Mouse (Mus musculus) heart, adult 2 months (tissue): ENCODE results near the gene Ctdnep1. TPM values are rescaled to one million over a fixed set of nuclear protein-coding genes. Genes with fewer than 3 reads are reported as not detected.

Experiments used
- DNase-seq, 2 experiments: peaks; one replicate each; pipeline ENCODE4 v3.0.0; 2021
- H3K27ac ChIP-seq: fragments of 200-600 bp; 2 replicates; pipeline ENCODE4 v1.8.1; 2022
- H3K27me3 ChIP-seq: fragments of 200-500 bp; 2 replicates; pipeline ENCODE4 v1.6.1; 2012; ENCODE audit warnings: mild to moderate bottlenecking, low read length, inconsistent platforms, mixed read lengths; ENCODE audit not compliant: control insufficient read depth, insufficient read depth
- H3K36me3 ChIP-seq: fragments of 200-500 bp; 2 replicates; pipeline ENCODE4 v1.6.1; 2012; ENCODE audit warnings: low read length, inconsistent platforms; ENCODE audit not compliant: control insufficient read depth, insufficient read depth
- H3K4me1 ChIP-seq: fragments of 200-500 bp; 2 replicates; pipeline ENCODE4 v1.6.1; 2011; ENCODE audit warnings: low read length; ENCODE audit not compliant: control insufficient read depth, insufficient read depth
- H3K4me3 ChIP-seq: fragments of 200-600 bp; 2 replicates; pipeline ENCODE4 v1.8.1; 2022
- H3K79me2 ChIP-seq: fragments of 200-500 bp; replicated peaks from 2 replicates; pipeline ENCODE4 v1.6.1; 2012; ENCODE audit warnings: mild to moderate bottlenecking, inconsistent platforms, low read length, moderate library complexity, mixed read lengths; ENCODE audit not compliant: control insufficient read depth, insufficient read depth
- H3K9ac ChIP-seq: fragments of 200-500 bp; 2 replicates; pipeline ENCODE4 v1.6.1; 2012; ENCODE audit warnings: low read depth, mild to moderate bottlenecking, control low read depth, inconsistent platforms, low read length, mixed read lengths
- CTCF ChIP-seq: fragments of 200-600 bp; IDR thresholded peaks from 2 replicates; pipeline ENCODE4 v1.8.1; 2022; ENCODE audit warnings: antibody characterized with exemption, mild to moderate bottlenecking, moderate library complexity
- EP300 ChIP-seq: fragments of 200-500 bp; IDR thresholded peaks from 2 replicates; pipeline ENCODE4 v1.6.1; 2011; ENCODE audit warnings: low read depth, low read length, control low read depth; ENCODE audit not compliant: insufficient read depth
- POLR2A ChIP-seq: fragments of 200-500 bp; IDR thresholded peaks from 2 replicates; pipeline ENCODE4 v1.6.1; 2011; ENCODE audit warnings: mild to moderate bottlenecking, low read depth, low read length, control low read depth; ENCODE audit not compliant: insufficient read depth
- WGBS: fragments of 180-500 bp; shearing (Covaris S2); methylation state at CpG from one replicate; pipeline ENCODE4 v1.1.7; 2018; 5-methylcytosine and 5-hydroxymethylcytosine counted together
- intact Hi-C: fragments of 180-260 bp; cut with DNase I; formaldehyde crosslinking; loops from one replicate; pipeline ENCODE4 v1.15.1; 2025
- long read RNA-seq: library from polyadenylated mRNA; stranded (forward); transcript quantifications from one replicate; pipeline ENCODE4 v2.0.0, GENCODE M21; 2021
- polyA plus RNA-seq: library from polyadenylated mRNA; depleted of rRNA; stranded (reverse); fragments of >200 nt; gene quantifications from 2 replicates; pipeline ENCODE4 v1.2.3, GENCODE M21; 2012; rRNA removed
- total RNA-seq, 2 experiments: library from RNA; stranded (reverse); gene quantifications; 2 replicates each; pipeline ENCODE4 v1.2.3; 2021

Gene Ctdnep1
- total RNA-seq = 100 to 1,000 TPM; 143 to 144 TPM
- polyA plus RNA-seq = 138 and 190 TPM in 2 replicates
- long read RNA-seq, transcript Ctdnep1-201 (8 exons, 1,627 nt) = major isoform, 9 of 22 reads
- long read RNA-seq, partial matches to known transcripts = 2 of 22 reads
- long read RNA-seq, other reads (novel, unspliced or antisense) = 11 of 22 reads

DNA sequence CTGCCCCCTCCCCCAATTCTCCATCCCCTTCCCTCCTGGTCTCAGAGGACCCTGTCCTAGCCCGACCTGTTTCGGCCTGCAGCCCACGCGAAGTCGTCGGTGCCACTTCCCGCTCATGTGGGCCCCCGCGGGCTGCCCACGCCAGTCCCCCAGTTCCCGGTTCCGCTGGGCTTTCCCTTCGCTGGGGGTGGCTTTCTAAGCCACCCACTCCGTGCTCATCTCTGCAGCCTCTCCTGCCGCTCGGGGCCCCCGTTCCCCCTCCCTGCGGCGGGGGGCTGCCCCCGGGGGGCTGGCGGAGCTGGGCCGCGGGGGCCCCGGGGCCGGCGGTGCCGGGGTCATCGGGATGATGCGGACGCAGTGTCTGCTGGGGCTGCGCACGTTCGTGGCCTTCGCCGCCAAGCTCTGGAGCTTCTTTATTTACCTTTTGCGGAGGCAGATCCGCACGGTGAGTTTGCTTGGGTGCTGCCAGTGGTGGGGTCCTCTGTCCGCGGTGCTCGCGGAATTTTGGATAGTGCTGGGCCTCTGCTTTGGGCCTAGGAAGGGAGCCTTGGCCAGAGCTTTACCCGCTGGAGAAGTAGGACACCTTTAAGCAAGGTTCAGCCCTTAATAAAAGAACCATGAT lies at the start of gene Ctdnep1:
Gene Ctdnep1, plus strand, starts transcription at position 16 of the 622 bp plus-strand sequence.
- H3K79me2 ChIP-seq = 0 out of 2 replicates have a peak, but pooled peaks cover 1% of the 10 kb centered on the region
- peaks cover 3% of the 10 kb centered on the region for H3K36me3 ChIP-seq
- H3K4me3 ChIP-seq = peak within 1 kb of the TSS; percentile 85
- H3K27me3 ChIP-seq = no peaks in the 10 kb centered on the region
- H3K27ac ChIP-seq = peak within 1 kb of the TSS; percentile 90
- intact Hi-C loops = loop anchor here (2.0 kb wide), 1 partner anchor 14 kb away; the partner anchor contains the start of gene Phf23
- no peak for DNase-seq
- H3K4me1 ChIP-seq = peaks cover 5% of the 10 kb centered on the region
- H3K9ac ChIP-seq = peak within 1 kb of the TSS; percentile 91
- under 1% methylated on average over 41 of the region's 43 CpGs for WGBS
- TF ChIP-seq CTCF = no peak
- no peak for TF ChIP-seq POLR2A

DNA sequence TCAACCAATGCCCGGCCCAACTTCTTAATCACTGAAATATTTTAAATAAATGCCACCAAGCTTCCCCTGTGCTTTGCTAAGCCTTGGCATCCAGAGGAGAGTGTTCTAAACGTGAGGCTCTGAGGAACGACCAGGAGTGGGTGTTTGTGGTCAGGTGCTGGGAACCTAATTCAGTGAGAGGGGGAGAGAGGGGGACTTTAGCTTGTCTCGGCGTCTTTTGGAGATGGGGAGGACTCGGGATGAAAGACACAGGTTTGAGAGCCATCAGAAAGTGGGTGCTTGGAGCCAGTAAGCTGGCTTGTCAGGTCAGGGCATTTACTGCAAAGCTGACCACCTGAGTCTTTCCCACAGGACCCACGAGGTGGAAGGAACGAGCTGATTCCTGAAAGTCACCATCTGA lies 49.2 kb upstream of the Ctdnep1 start:
- H3K4me1 ChIP-seq = peaks cover 5% of the 10 kb centered on the region
- H3K79me2 ChIP-seq = no peaks in the 10 kb centered on the region
- no peaks in the 10 kb centered on the region for H3K36me3 ChIP-seq
- DNase-seq = no peak
- H3K4me3 ChIP-seq = no peak overlapping the region
- no peak overlapping the region for H3K9ac ChIP-seq
- 65% methylated on average over 8 of the region's 8 CpGs for whole genome bisulfite sequencing
- no peaks in the 10 kb centered on the region for H3K27me3 ChIP-seq
- no peak for TF ChIP-seq CTCF
- no peak for TF ChIP-seq POLR2A
- TF ChIP-seq EP300 = no peak
- H3K27ac ChIP-seq = no peak overlapping the region
- intact Hi-C loops = loop anchor here (5.0 kb wide), 1 partner anchor 271 kb away; no protein-coding TSS in a partner anchor

DNA sequence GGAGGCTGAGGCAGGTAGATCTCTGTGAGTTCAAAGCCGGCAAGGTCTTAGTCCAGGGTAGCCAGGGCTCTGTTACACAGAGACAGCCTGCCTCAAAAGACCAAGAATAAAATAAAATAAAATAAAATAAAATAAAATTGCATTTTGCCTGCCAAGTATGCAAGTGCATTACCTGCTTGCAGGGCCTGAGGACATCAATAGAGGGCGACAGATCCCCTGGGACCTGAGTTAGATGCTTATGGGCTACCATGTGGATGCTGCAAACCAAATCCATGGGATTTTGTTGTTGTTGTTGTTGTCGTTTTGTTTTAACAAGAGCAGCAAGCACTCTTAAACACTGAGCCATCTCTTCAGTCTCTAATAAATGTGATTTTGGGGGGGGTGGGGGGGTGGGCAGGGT lies 48.7 kb upstream of the Ctdnep1 start:
- WGBS = 48% methylated on average over 3 of the region's 3 CpGs
- Histone ChIP-seq H3K4me1 (peaks cover 7% of the 10 kb centered on the region), H3K9ac (no peak overlapping the region), H3K4me3 (no peak overlapping the region), H3K79me2 (no peaks in the 10 kb centered on the region), H3K27ac (no peak overlapping the region), H3K27me3 (no peaks in the 10 kb centered on the region), H3K36me3 (no peaks in the 10 kb centered on the region)
- intact Hi-C loops = loop anchor here (5.0 kb wide), 1 partner anchor 270 kb away; no protein-coding TSS in a partner anchor
- TF ChIP-seq CTCF (peak; percentile 54), EP300 (no peak)
- no peak for DNase-seq

- no peak for DNase-seq
- intact Hi-C loops = loop anchor here (5.0 kb wide), 1 partner anchor 269 kb away; no protein-coding TSS in a partner anchor
- Histone ChIP-seq H3K4me1 (peaks cover 11% of the 10 kb centered on the region), H3K79me2 (no peaks in the 10 kb centered on the region), H3K36me3 (no peaks in the 10 kb centered on the region), H3K27ac (no peak overlapping the region), H3K4me3 (no peak overlapping the region), H3K27me3 (no peaks in the 10 kb centered on the region), H3K9ac (no peak overlapping the region)
- TF ChIP-seq POLR2A (no peak), EP300 (no peak), CTCF (no peak)
- 73% methylated on average over 4 of the region's 4 CpGs for WGBS
These were observed 47.9 kb upstream of the Ctdnep1 start for GRCm38 (mm10) chr11:69933066-69933465.

GRCm38 (mm10) chr11:69934169-69934568 lies 46.8 kb upstream of the Ctdnep1 start:
- Histone ChIP-seq H3K9ac (peak overlapping the region; percentile 13; the same call in 1 of the 2 replicates), H3K4me3 (peak overlapping the region; percentile 30; the same call in 1 of the 2 replicates), H3K27ac (0 out of 2 replicates have a peak overlapping the region, but pooled peaks have one; percentile 5), H3K27me3 (no peaks in the 10 kb centered on the region), H3K4me1 (peaks cover 11% of the 10 kb centered on the region), H3K36me3 (no peaks in the 10 kb centered on the region), H3K79me2 (no peaks in the 10 kb centered on the region)
- peak; percentile 89 to 95 for DNase-seq
- WGBS = under 1% methylated on average over 18 of the region's 18 CpGs
- TF ChIP-seq CTCF = peak; percentile 94
- peak; percentile 89 for TF ChIP-seq EP300
- no peak for TF ChIP-seq POLR2A
- intact Hi-C loops = loop anchor here (1.0 to 5.0 kb wide), 3 partner anchors 15 to 268 kb away; partner anchors contain the start of gene Dvl2

DNA sequence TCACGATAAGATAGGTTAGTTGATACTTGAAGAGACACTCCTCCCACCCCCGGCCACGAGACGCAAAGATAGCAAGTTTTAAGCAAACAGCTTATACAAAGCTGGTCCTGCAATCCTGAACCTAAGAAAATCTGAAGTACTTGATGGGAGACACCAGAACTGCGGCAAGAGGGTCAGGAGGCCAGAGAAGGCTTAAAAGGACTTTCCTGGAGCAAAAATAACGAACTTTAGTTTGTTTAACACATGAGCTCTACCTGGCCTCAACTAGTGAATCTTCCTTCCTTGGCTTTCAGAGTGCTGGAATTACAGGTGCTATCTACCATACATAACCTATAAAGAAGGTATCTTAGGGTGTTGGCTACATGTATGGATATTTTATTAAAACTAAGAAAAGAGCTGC lies 46.3 kb upstream of the Ctdnep1 start:
- intact Hi-C loops = loop anchor here (1.0 to 5.0 kb wide), 3 partner anchors 15 to 268 kb away; partner anchors contain the start of gene Dvl2
- Histone ChIP-seq H3K9ac (no peak overlapping the region), H3K4me3 (peak overlapping the region; percentile 30; the same call in 1 of the 2 replicates), H3K27ac (0 out of 2 replicates have a peak overlapping the region, but pooled peaks have one; percentile 5), H3K27me3 (no peaks in the 10 kb centered on the region), H3K36me3 (no peaks in the 10 kb centered on the region), H3K79me2 (no peaks in the 10 kb centered on the region), H3K4me1 (peaks cover 11% of the 10 kb centered on the region)
- no peak for DNase-seq
- TF ChIP-seq EP300 (no peak), POLR2A (no peak), CTCF (no peak)
- WGBS = 23% methylated on average over 6 of the region's 6 CpGs
